Mouse (Mus musculus) liver, embryonic 15.5 days (tissue): ENCODE measurements at regions not wholly inside any gene's neighbourhood (a gene's known extent, or its start where the extent isn't known, plus 50 kb on each side); places are given as distances from the start of the nearest gene placed in this dataset.

ENCODE experiments used
- ATAC-seq: fragments of 200-750 bp; cut with Nextera tagmentation; 2 replicates; pipeline ENCODE4 v1.8.0; 2017; ENCODE audit warnings: moderate number of reproducible peaks, mild to moderate bottlenecking, moderate library complexity; ENCODE audit not compliant: insufficient read depth
- H3K27ac ChIP-seq: fragments of 300-500 bp; sonication (generic); replicated peaks from 2 replicates; pipeline ENCODE4 v1.5.1; 2015; ENCODE audit warnings: mild to moderate bottlenecking, inconsistent platforms
- H3K27me3 ChIP-seq: fragments of 300-500 bp; sonication (generic); 2 replicates; pipeline ENCODE4 v1.6.1; 2015; ENCODE audit warnings: mild to moderate bottlenecking, inconsistent platforms
- H3K36me3 ChIP-seq: fragments of 300-500 bp; sonication (generic); replicated peaks from 2 replicates; pipeline ENCODE4 v1.6.1; 2015; ENCODE audit warnings: moderate library complexity, mild to moderate bottlenecking, inconsistent platforms
- H3K4me1 ChIP-seq: fragments of 300-500 bp; sonication (generic); replicated peaks from 2 replicates; pipeline ENCODE4 v1.6.1; 2015; ENCODE audit warnings: inconsistent platforms
- H3K4me2 ChIP-seq: fragments of 300-500 bp; sonication (generic); 2 replicates; pipeline ENCODE4 v1.6.1; 2015; ENCODE audit warnings: moderate library complexity, mild to moderate bottlenecking, inconsistent platforms
- H3K4me3 ChIP-seq: fragments of 300-500 bp; sonication (generic); replicated peaks from 2 replicates; pipeline ENCODE4 v1.5.1; 2015; ENCODE audit warnings: mild to moderate bottlenecking, inconsistent platforms
- H3K9ac ChIP-seq: fragments of 300-500 bp; sonication (generic); 2 replicates; pipeline ENCODE4 v1.6.1; 2015; ENCODE audit warnings: moderate library complexity, mild to moderate bottlenecking, inconsistent platforms
- H3K9me3 ChIP-seq: fragments of 300-500 bp; sonication (generic); replicated peaks from 2 replicates; pipeline ENCODE4 v1.6.1; 2016; ENCODE audit warnings: inconsistent platforms
- WGBS: fragments of 180-500 bp; shearing (Covaris S2); methylation state at CpG from one replicate; pipeline ENCODE4 v1.1.7; 2015; ENCODE audit warnings: mixed read lengths; ENCODE audit not compliant: insufficient replicate concordance; 5-methylcytosine and 5-hydroxymethylcytosine counted together

DNA sequence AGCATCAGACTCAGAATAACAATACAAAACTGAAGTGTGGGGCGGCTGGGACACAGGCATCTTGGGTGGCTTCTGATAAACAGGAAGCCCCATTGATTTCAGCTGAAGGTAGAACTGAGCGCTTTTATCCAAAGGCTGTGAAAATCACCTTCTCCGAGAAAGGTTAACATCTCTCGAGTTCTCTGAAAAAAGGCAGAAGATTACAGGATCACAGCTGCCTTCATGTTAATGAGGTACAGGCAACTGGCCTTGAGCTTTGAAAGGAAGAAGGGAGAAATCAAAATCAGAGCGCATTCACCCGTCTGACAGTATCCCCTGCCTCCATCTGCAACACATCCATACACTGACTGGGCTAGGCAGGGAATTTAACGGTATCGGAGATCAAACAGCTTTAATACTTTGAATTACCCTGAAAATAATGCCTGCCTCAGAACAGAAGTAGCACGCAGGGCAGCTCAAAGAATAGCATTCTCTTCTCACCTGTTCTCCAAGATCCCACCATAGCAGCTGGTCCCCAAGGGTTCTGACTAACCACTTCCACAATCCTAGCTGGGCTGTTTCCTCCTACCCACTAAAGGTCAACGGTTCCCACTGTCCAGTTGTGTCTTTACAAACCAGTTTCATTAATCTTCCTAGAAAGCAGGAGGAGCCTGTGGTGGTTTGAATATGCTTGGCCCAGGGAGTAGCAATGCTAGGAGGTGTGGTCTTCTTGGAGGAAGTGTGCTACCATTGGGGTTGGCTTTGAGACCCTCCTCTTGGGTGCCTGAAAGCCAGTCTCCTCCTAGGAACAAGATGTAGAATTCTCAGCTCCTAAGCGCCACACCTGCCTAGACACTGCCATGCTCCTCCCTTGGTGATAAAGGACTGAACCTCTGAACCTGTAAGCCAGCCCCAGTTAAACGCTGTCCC, 141.6 kb downstream of the Sox4 start:
- H3K9me3 ChIP-seq, result no peaks in the 10 kb centered on the region
- no peaks in the 10 kb centered on the region for H3K36me3 ChIP-seq
- no peak overlapping the region for H3K4me2 ChIP-seq
- H3K27ac ChIP-seq, result no peak overlapping the region
- peaks cover 5% of the 10 kb centered on the region; the same call in 1 of the 2 replicates for H3K4me1 ChIP-seq
- 59% methylated on average over 12 of the region's 12 CpGs for WGBS
- no peak overlapping the region for H3K9ac ChIP-seq
- H3K4me3 ChIP-seq, result no peak overlapping the region
- no peak for ATAC-seq
- peaks cover 4% of the 10 kb centered on the region; the same call in 1 of the 2 replicates for H3K27me3 ChIP-seq

DNA sequence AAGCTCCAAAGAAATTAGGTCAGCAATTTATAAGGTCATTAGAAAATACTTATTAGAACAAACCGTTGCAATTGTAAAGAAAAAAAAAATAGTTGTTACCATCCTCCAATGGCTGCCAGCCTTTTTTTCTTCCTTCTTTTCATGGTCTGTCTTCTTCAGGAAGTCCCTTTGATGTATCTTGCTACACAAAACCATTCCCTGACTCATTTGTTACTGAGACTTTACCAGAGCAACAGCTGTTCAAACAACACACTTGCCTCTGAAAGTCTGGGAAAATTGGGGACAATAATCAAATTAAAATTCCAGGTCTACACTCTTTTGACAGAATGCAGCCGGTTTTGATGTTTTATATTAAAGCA, 142.5 kb downstream of the Sox4 start:
- Histone ChIP-seq H3K36me3 (no peaks in the 10 kb centered on the region), H3K4me1 (peaks cover 5% of the 10 kb centered on the region; the same call in 1 of the 2 replicates), H3K4me3 (no peak overlapping the region), H3K9me3 (no peaks in the 10 kb centered on the region), H3K9ac (no peak overlapping the region), H3K4me2 (no peak overlapping the region), H3K27me3 (no peaks in the 10 kb centered on the region), H3K27ac (no peak overlapping the region)
- ATAC-seq, result no peak
- 20% methylated on average over 2 of the region's 2 CpGs for WGBS

GRCm38 (mm10) chr13:28810326-28811080, 143.0 kb downstream of the Sox4 start:
- 44% methylated on average over 6 of the region's 6 CpGs for WGBS
- Histone ChIP-seq H3K4me1 (peaks cover 5% of the 10 kb centered on the region; the same call in 1 of the 2 replicates), H3K4me2 (no peak overlapping the region), H3K36me3 (no peaks in the 10 kb centered on the region), H3K27ac (no peak overlapping the region), H3K9me3 (no peaks in the 10 kb centered on the region), H3K27me3 (no peaks in the 10 kb centered on the region), H3K9ac (no peak overlapping the region), H3K4me3 (no peak overlapping the region)
- ATAC-seq, result no peak

GRCm38 (mm10) chr13:28805302-28805701, 148.2 kb downstream of the Sox4 start:
- Histone ChIP-seq H3K4me2 (no peak overlapping the region), H3K9ac (no peak overlapping the region), H3K27me3 (no peaks in the 10 kb centered on the region), H3K36me3 (no peaks in the 10 kb centered on the region), H3K9me3 (no peaks in the 10 kb centered on the region), H3K4me1 (no peaks in the 10 kb centered on the region), H3K4me3 (no peak overlapping the region), H3K27ac (no peak overlapping the region)
- 39% methylated on average over 4 of the region's 4 CpGs for WGBS
- no peak for ATAC-seq

DNA sequence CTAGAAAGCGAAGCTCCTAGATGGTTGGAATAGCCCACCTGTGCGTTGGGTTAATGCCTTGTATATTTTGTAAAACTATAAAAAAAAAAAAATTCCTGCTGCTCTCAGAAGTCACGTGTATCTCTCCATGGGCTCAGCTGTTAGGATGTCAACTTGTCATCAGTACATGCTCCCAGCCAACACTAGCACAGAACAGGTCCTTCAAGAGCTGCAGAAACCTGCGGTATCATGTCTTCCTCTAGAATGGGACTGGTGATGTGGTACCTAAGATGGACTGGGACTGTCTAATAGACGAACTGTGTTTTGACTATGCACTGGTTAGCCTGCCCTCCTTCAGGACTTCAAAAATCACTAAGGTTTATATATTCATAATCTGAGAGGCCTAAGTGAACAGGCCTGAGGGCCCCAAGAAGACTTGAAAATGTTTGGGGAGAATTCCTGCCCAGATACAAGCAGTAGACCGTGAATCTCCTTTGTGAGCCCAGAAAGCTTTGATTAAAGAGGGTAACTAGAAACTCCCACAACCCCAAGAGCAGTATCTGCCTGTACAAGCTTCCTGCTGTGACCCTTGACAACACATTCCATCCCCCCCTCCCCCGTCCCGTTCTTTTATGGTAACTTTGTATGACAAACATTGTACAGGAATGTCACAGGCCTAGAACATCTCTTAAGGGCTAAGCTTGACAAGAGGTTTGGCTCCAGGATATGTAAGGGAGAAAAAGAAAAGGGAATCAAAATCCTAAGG, 152.1 kb downstream of the Sox4 start:
- no peaks in the 10 kb centered on the region for H3K4me1 ChIP-seq

DNA sequence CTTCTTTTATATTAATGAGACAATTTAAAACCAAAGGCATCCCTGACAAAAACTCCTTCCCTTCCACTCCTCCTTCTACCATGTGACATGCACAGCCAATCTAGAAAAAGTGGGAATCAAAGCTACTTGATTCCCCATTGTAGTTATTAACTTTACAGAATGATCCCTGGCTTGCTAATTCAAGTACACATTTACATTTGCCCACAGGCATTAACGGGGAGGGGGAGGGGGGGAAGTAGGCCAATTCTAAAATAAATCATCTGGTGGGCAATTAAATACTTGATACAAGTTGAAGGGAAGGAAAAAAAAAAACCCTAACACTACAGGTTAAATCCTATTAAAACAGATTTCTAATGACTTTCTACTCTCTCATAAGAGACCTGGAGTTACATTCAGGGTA, 152.8 kb downstream of the Sox4 start:
- Histone ChIP-seq H3K9me3 (no peaks in the 10 kb centered on the region), H3K9ac (no peak overlapping the region), H3K36me3 (no peaks in the 10 kb centered on the region), H3K4me2 (no peak overlapping the region), H3K27ac (no peak overlapping the region), H3K27me3 (no peaks in the 10 kb centered on the region), H3K4me1 (no peaks in the 10 kb centered on the region), H3K4me3 (no peak overlapping the region)
- WGBS, result 58% methylated on average over 1 of the region's 1 CpGs
- ATAC-seq, result no peak

More for the DNA sequence above, 152.1 kb downstream of the Sox4 start:
- Histone ChIP-seq H3K9ac (no peak overlapping the region), H3K4me3 (no peak overlapping the region), H3K36me3 (no peaks in the 10 kb centered on the region), H3K27me3 (no peaks in the 10 kb centered on the region), H3K4me2 (no peak overlapping the region), H3K27ac (no peak overlapping the region), H3K9me3 (no peaks in the 10 kb centered on the region)
- no peak for ATAC-seq
- WGBS, result 53% methylated on average over 8 of the region's 8 CpGs

GRCm38 (mm10) chr13:28799474-28799873, 154.0 kb downstream of the Sox4 start:
- no peak overlapping the region for H3K9ac ChIP-seq
- H3K27me3 ChIP-seq, result no peaks in the 10 kb centered on the region
- H3K4me2 ChIP-seq, result no peak overlapping the region
- no peaks in the 10 kb centered on the region for H3K4me1 ChIP-seq
- no peak overlapping the region for H3K27ac ChIP-seq
- no peaks in the 10 kb centered on the region for H3K9me3 ChIP-seq
- no peak for ATAC-seq
- 76% methylated on average over 1 of the region's 1 CpGs for WGBS
- no peaks in the 10 kb centered on the region for H3K36me3 ChIP-seq
- no peak overlapping the region for H3K4me3 ChIP-seq

DNA sequence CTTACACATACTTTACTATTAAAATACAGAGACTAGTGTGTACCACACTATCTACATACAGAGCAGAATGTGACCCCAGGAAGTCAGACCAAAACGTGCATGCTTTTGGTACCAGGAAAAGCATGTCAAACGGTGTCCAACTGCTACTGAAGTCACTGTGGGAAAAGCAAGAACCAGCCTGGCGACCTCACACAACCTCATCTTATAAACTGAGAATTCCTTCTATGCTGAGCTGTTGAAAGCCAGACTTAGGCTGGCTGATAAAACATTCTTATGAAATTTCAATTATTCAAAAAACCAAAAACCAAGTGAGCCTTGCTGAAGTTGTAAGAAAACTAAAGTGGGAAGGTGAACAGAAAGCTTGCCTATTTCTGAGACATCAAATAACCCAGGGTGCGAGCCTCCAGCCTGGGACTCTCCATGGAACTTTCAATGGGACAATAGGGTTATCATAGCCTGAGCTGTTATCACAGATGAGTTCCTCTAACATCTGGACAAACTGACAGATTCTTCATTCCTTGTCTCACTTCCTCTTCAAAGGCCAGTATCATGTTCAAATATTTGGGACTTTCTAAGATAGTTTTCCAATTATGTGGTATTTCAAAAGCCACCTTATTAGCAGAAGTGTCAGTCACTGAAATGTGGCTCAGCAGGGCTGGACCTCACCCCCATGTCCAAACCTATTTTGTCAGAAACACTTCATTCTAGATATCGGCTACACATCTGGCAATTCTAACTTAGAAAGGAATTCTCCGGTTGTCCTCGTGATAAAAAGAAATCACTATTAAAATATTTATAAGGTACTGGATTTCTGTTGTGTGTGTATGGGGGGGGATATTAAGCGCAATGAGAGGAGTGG, 155.7 kb downstream of the Sox4 start:
- Histone ChIP-seq H3K4me2 (no peak overlapping the region), H3K4me1 (no peaks in the 10 kb centered on the region)
- 48% methylated on average over 8 of the region's 8 CpGs for WGBS

GRCm38 (mm10) chr13:28795274-28795673, 158.2 kb downstream of the Sox4 start:
- H3K9me3 ChIP-seq, result no peaks in the 10 kb centered on the region
- WGBS, result 59% methylated on average over 7 of the region's 7 CpGs
- no peaks in the 10 kb centered on the region for H3K27me3 ChIP-seq
- H3K4me3 ChIP-seq, result no peak overlapping the region
- no peaks in the 10 kb centered on the region for H3K4me1 ChIP-seq
- no peak overlapping the region for H3K4me2 ChIP-seq
- ATAC-seq, result no peak
- H3K36me3 ChIP-seq, result no peaks in the 10 kb centered on the region
- H3K27ac ChIP-seq, result no peak overlapping the region
- H3K9ac ChIP-seq, result no peak overlapping the region

More for the DNA sequence above, 155.7 kb downstream of the Sox4 start:
- H3K27me3 ChIP-seq, result no peaks in the 10 kb centered on the region
- no peaks in the 10 kb centered on the region for H3K9me3 ChIP-seq
- H3K9ac ChIP-seq, result no peak overlapping the region
- H3K27ac ChIP-seq, result no peak overlapping the region
- H3K4me3 ChIP-seq, result no peak overlapping the region
- ATAC-seq, result no peak
- no peaks in the 10 kb centered on the region for H3K36me3 ChIP-seq

- H3K9me3 ChIP-seq, result no peaks in the 10 kb centered on the region
- H3K27me3 ChIP-seq, result no peaks in the 10 kb centered on the region
- ATAC-seq, result no peak
- H3K27ac ChIP-seq, result no peak overlapping the region
- H3K9ac ChIP-seq, result no peak overlapping the region
- WGBS, result 49% methylated on average over 3 of the region's 3 CpGs
- no peaks in the 10 kb centered on the region for H3K36me3 ChIP-seq
- H3K4me3 ChIP-seq, result no peak overlapping the region
- no peaks in the 10 kb centered on the region for H3K4me1 ChIP-seq
- H3K4me2 ChIP-seq, result no peak overlapping the region
These were observed 159.0 kb downstream of the Sox4 start for GRCm38 (mm10) chr13:28794547-28794946.
